Mouse (Mus musculus) liver, embryonic 12.5 days (tissue): ENCODE measurements around the gene Bbx. TPM values are rescaled to one million over a fixed set of nuclear protein-coding genes. Genes with fewer than 3 reads are reported as not detected.

ENCODE experiments used
- ATAC-seq: fragments of 200-750 bp; cut with Nextera tagmentation; 2 replicates; pipeline ENCODE4 v1.8.0; 2017; ENCODE audit warnings: moderate number of reproducible peaks, mild to moderate bottlenecking, moderate library complexity
- H3K27ac ChIP-seq: fragments of 300-500 bp; sonication (generic); 2 replicates; pipeline ENCODE4 v1.5.1; 2016; ENCODE audit warnings: mild to moderate bottlenecking
- H3K27me3 ChIP-seq: fragments of 300-500 bp; sonication (generic); replicated peaks from 2 replicates; pipeline ENCODE4 v1.6.1; 2016; ENCODE audit warnings: mild to moderate bottlenecking, moderate library complexity
- H3K36me3 ChIP-seq: fragments of 300-500 bp; sonication (generic); 2 replicates; pipeline ENCODE4 v1.6.1; 2016; ENCODE audit warnings: mild to moderate bottlenecking, moderate library complexity
- H3K4me1 ChIP-seq: fragments of 300-500 bp; sonication (generic); 2 replicates; pipeline ENCODE4 v1.6.1; 2016
- H3K4me2 ChIP-seq: fragments of 300-500 bp; sonication (generic); 2 replicates; pipeline ENCODE4 v1.6.1; 2016; ENCODE audit warnings: mild to moderate bottlenecking, moderate library complexity
- H3K4me3 ChIP-seq: fragments of 300-500 bp; sonication (generic); 2 replicates; pipeline ENCODE4 v1.5.1; 2016; ENCODE audit warnings: mild to moderate bottlenecking, moderate library complexity
- H3K9ac ChIP-seq: fragments of 300-500 bp; sonication (generic); 2 replicates; pipeline ENCODE4 v1.6.1; 2016; ENCODE audit warnings: mild to moderate bottlenecking, moderate library complexity
- H3K9me3 ChIP-seq: fragments of 300-500 bp; sonication (generic); replicated peaks from 2 replicates; pipeline ENCODE4 v1.6.1; 2016; ENCODE audit warnings: mild to moderate bottlenecking, moderate library complexity
- WGBS: fragments of 180-500 bp; shearing (Covaris S2); methylation state at CpG from one replicate; pipeline ENCODE4 v1.1.7; 2016; ENCODE audit not compliant: insufficient replicate concordance; 5-methylcytosine and 5-hydroxymethylcytosine counted together
- polyA plus RNA-seq: library from polyadenylated mRNA; unstranded; fragments of >200 nt; fragmentation: Nextera tagmentation; extraction: Ambion mirVana; gene quantifications from 2 replicates; pipeline ENCODE4 v1.2.1, GENCODE M21; 2016

Bbx gene
- polyA plus RNA-seq = 11.7 and 12.1 TPM in 2 replicates

GRCm38 (mm10) chr16:50432062-50432878, at the start of gene Bbx:
Bbx (minus strand) TSS chr16:50432390.
- H3K27me3 ChIP-seq = no peaks in the 10 kb centered on the region
- H3K4me2 ChIP-seq = peak within 1 kb of the TSS; percentile 100
- under 1% methylated on average over 54 of the region's 55 CpGs for WGBS
- peak within 1 kb of the TSS; percentile 90 for H3K9ac ChIP-seq
- H3K4me1 ChIP-seq = peaks cover 19% of the 10 kb centered on the region
- H3K27ac ChIP-seq = peak within 1 kb of the TSS; percentile 94
- H3K9me3 ChIP-seq = no peaks in the 10 kb centered on the region
- peak; percentile 97 for ATAC-seq
- H3K4me3 ChIP-seq = peak within 1 kb of the TSS; percentile 76
- H3K36me3 ChIP-seq = no peaks in the 10 kb centered on the region

GRCm38 (mm10) chr16:50481892-50482291, 49.7 kb upstream of the Bbx start:
- no peaks in the 10 kb centered on the region for H3K4me1 ChIP-seq
- no peak overlapping the region for H3K27ac ChIP-seq
- no peaks in the 10 kb centered on the region for H3K36me3 ChIP-seq
- H3K27me3 ChIP-seq = peaks cover 4% of the 10 kb centered on the region; the same call in 1 of the 2 replicates
- H3K9ac ChIP-seq = no peak overlapping the region
- H3K4me2 ChIP-seq = peak overlapping the region; percentile 25
- WGBS = 29% methylated on average over 7 of the region's 7 CpGs
- ATAC-seq = no peak
- H3K4me3 ChIP-seq = no peak overlapping the region
- no peaks in the 10 kb centered on the region for H3K9me3 ChIP-seq

- H3K4me3 ChIP-seq = no peak overlapping the region
- H3K9me3 ChIP-seq = no peaks in the 10 kb centered on the region
- no peak overlapping the region for H3K4me2 ChIP-seq
- H3K36me3 ChIP-seq = no peaks in the 10 kb centered on the region
- no peak overlapping the region for H3K27ac ChIP-seq
- no peak overlapping the region for H3K9ac ChIP-seq
- peaks cover 4% of the 10 kb centered on the region; the same call in 1 of the 2 replicates for H3K27me3 ChIP-seq
- ATAC-seq = no peak
- 49% methylated on average over 5 of the region's 5 CpGs for WGBS
- H3K4me1 ChIP-seq = no peaks in the 10 kb centered on the region
Measured at GRCm38 (mm10) chr16:50481341-50481740, 49.2 kb upstream of the Bbx start.

GRCm38 (mm10) chr16:50478695-50479094, 46.5 kb upstream of the Bbx start:
- no peak for ATAC-seq
- 93% methylated on average over 1 of the region's 1 CpGs for WGBS
- Histone ChIP-seq H3K27me3 (peaks cover 4% of the 10 kb centered on the region; the same call in 1 of the 2 replicates), H3K4me1 (no peaks in the 10 kb centered on the region), H3K36me3 (no peaks in the 10 kb centered on the region), H3K9ac (no peak overlapping the region), H3K4me3 (no peak overlapping the region), H3K9me3 (no peaks in the 10 kb centered on the region), H3K27ac (no peak overlapping the region), H3K4me2 (no peak overlapping the region)

GRCm38 (mm10) chr16:50477628-50478027, 45.4 kb upstream of the Bbx start:
- WGBS = 56% methylated on average over 6 of the region's 6 CpGs
- Histone ChIP-seq H3K4me1 (no peaks in the 10 kb centered on the region), H3K27me3 (0 out of 2 replicates have a peak, but pooled peaks cover 4% of the 10 kb centered on the region), H3K9me3 (no peaks in the 10 kb centered on the region), H3K9ac (no peak overlapping the region), H3K4me3 (no peak overlapping the region), H3K36me3 (no peaks in the 10 kb centered on the region), H3K4me2 (no peak overlapping the region), H3K27ac (no peak overlapping the region)
- no peak for ATAC-seq

- Histone ChIP-seq H3K4me2 (peak overlapping the region; percentile 22; the same call in 1 of the 2 replicates), H3K9ac (no peak overlapping the region), H3K4me1 (no peaks in the 10 kb centered on the region), H3K9me3 (no peaks in the 10 kb centered on the region), H3K4me3 (no peak overlapping the region), H3K36me3 (no peaks in the 10 kb centered on the region), H3K27ac (no peak overlapping the region), H3K27me3 (no peaks in the 10 kb centered on the region)
- 31% methylated on average over 10 of the region's 10 CpGs for WGBS
- no peak for ATAC-seq
Measured at GRCm38 (mm10) chr16:50462226-50462870, 30.2 kb upstream of the Bbx start.

GRCm38 (mm10) chr16:50459146-50459545, 27.0 kb upstream of the Bbx start:
- Histone ChIP-seq H3K27me3 (no peaks in the 10 kb centered on the region), H3K9me3 (no peaks in the 10 kb centered on the region), H3K4me1 (no peaks in the 10 kb centered on the region), H3K27ac (no peak overlapping the region), H3K4me2 (no peak overlapping the region), H3K9ac (no peak overlapping the region), H3K4me3 (no peak overlapping the region), H3K36me3 (no peaks in the 10 kb centered on the region)
- 32% methylated on average over 3 of the region's 3 CpGs for WGBS
- no peak for ATAC-seq

GRCm38 (mm10) chr16:50456053-50456452, 23.9 kb upstream of the Bbx start:
- no peak overlapping the region for H3K4me2 ChIP-seq
- ATAC-seq = no peak
- H3K4me1 ChIP-seq = no peaks in the 10 kb centered on the region
- H3K4me3 ChIP-seq = no peak overlapping the region
- H3K9me3 ChIP-seq = no peaks in the 10 kb centered on the region
- H3K36me3 ChIP-seq = no peaks in the 10 kb centered on the region
- H3K27me3 ChIP-seq = no peaks in the 10 kb centered on the region
- WGBS = 74% methylated on average over 1 of the region's 1 CpGs
- no peak overlapping the region for H3K9ac ChIP-seq
- no peak overlapping the region for H3K27ac ChIP-seq

GRCm38 (mm10) chr16:50449086-50449485, 16.9 kb upstream of the Bbx start:
- H3K4me2 ChIP-seq = no peak overlapping the region
- H3K9ac ChIP-seq = no peak overlapping the region
- H3K36me3 ChIP-seq = no peaks in the 10 kb centered on the region
- H3K9me3 ChIP-seq = no peaks in the 10 kb centered on the region
- no peak overlapping the region for H3K4me3 ChIP-seq
- no peak for ATAC-seq
- H3K4me1 ChIP-seq = no peaks in the 10 kb centered on the region
- H3K27ac ChIP-seq = no peak overlapping the region
- no peaks in the 10 kb centered on the region for H3K27me3 ChIP-seq
- WGBS = 33% methylated on average over 9 of the region's 9 CpGs

- Histone ChIP-seq H3K36me3 (no peaks in the 10 kb centered on the region), H3K4me1 (no peaks in the 10 kb centered on the region), H3K9me3 (no peaks in the 10 kb centered on the region), H3K9ac (no peak overlapping the region), H3K4me2 (no peak overlapping the region), H3K4me3 (no peak overlapping the region), H3K27ac (no peak overlapping the region), H3K27me3 (no peaks in the 10 kb centered on the region)
- ATAC-seq = no peak
- 37% methylated on average over 6 of the region's 6 CpGs for WGBS
Measured at GRCm38 (mm10) chr16:50445014-50445413, 12.8 kb upstream of the Bbx start.

- no peak overlapping the region for H3K27ac ChIP-seq
- no peak overlapping the region for H3K4me3 ChIP-seq
- no peaks in the 10 kb centered on the region for H3K27me3 ChIP-seq
- no peaks in the 10 kb centered on the region for H3K4me1 ChIP-seq
- H3K4me2 ChIP-seq = no peak overlapping the region
- no peak for ATAC-seq
- H3K9ac ChIP-seq = no peak overlapping the region
- no peaks in the 10 kb centered on the region for H3K9me3 ChIP-seq
- WGBS = 68% methylated on average over 3 of the region's 3 CpGs
- H3K36me3 ChIP-seq = no peaks in the 10 kb centered on the region
Measured at GRCm38 (mm10) chr16:50438816-50439215, 6.6 kb upstream of the Bbx start.

- H3K9ac ChIP-seq = no peak overlapping the region
- no peaks in the 10 kb centered on the region for H3K27me3 ChIP-seq
- 72% methylated on average over 15 of the region's 15 CpGs for WGBS
- no peak overlapping the region for H3K4me3 ChIP-seq
- peaks cover 3% of the 10 kb centered on the region for H3K4me1 ChIP-seq
- no peaks in the 10 kb centered on the region for H3K36me3 ChIP-seq
- H3K27ac ChIP-seq = no peak overlapping the region
- no peaks in the 10 kb centered on the region for H3K9me3 ChIP-seq
- no peak overlapping the region for H3K4me2 ChIP-seq
- no peak for ATAC-seq
Measured at GRCm38 (mm10) chr16:50437788-50438187, 5.6 kb upstream of the Bbx start.
